Mouse (Mus musculus): ENCODE measurements around the gene Olfr1112. TPM values are rescaled to one million over a fixed set of nuclear protein-coding genes. Genes with fewer than 3 reads are reported as not detected.

Olfr1112 gene
- not detected for polyA plus RNA-seq (2017; shearing (Covaris generic))

DNA sequence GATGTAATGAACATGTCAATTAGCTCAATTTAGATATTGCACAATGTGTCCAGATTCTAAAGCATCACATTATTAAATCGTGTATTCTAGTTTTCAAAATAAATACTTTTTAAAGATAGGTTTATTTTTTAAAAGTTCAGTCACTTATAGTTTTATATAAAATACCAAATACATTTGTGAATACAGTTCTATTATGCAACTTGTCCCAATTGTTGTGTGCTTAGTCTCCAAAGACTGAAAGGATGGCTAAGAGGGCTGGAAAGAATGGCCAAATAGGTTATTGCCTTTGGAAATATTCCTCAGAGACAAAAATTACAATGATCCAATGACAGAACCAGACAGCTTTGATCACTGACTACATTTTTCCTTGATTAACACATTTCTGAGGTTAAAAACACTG, at the start of gene Olfr1112:
Gene Olfr1112 (plus strand): TSS at position 301 of the 400 bp plus-strand sequence.

DNA sequence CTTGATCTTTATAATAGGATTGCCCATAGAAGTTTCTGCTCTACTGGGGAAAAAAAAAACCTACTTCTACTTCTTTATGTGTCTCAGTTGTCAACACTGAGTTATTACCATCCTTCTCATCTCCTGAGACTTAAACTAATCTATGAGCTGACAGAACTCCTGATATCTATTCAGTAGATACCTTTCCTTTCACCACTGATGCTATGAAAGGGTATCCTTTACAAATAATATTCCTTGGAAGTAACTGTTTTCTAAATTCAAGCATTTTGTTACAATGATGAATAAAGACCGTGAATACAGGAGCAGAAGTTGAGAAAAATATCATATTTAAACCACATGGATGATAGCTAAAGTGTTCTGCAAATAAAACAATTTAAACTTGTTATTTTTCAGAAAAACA, 47.4 kb upstream of the Olfr1112 start, which contains the start of gene Olfr1110:
Gene Olfr1110 (minus strand): TSS at position 101 of the 400 bp plus-strand sequence.

DNA sequence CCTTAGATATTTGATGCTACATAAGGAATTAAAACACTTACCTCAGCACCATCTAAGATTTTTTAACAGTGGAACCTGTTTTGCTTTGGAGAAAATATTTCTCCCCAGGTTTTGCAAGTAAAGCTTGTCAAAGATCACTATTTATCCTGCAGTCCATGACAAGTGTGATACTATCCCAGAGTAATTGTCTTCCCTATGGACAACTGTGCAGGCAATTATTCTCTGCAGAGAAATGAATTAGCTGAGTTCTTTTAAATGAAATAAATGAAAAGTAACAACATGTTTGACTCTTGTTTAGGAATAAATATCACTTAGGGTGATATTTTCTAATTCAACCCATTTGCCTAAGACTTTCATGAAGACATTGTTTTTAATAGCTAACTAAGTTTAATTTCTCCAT, 35.1 kb upstream of the Olfr1112 start, which contains the start of gene Olfr1111:
Gene Olfr1111 (minus strand): TSS at position 101 of the 400 bp plus-strand sequence.

DNA sequence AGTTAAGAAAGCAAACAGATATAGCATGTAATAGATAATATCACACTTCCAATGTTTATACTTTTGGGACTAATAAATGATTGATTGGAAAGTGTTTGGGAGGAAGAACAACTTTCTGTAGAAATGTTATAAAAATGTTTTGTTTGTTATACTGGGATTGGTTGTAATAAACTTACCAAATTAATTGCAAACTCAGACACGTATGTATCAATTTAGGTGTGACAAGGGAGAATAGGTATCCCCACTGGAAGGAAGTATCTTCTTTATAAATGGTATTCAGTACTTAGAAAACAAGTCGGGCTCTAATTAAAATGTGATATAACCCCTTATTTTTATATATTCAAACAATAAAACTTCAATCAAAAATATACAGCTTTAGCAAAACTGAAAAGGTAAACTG, 21.1 kb downstream of the Olfr1112 start, which contains the start of gene Olfr1113:
Gene Olfr1113 (plus strand): TSS at position 301 of the 400 bp plus-strand sequence.

Other genes starting within 250 kb of the Olfr1112 start
- not detected for gene Olfr1099, start 227.1 kb upstream of the Olfr1112 start, polyA plus RNA-seq (2017; shearing (Covaris generic))
- gene Olfr1100, start 207.8 kb upstream of the Olfr1112 start, polyA plus RNA-seq (2017; shearing (Covaris generic)): not detected
- not detected for gene Olfr1101, start 196.6 kb upstream of the Olfr1112 start, polyA plus RNA-seq (2017; shearing (Covaris generic))
- not detected for gene Olfr1102, start 189.4 kb upstream of the Olfr1112 start, polyA plus RNA-seq (2017; shearing (Covaris generic))
- gene Olfr1104, start 160.7 kb upstream of the Olfr1112 start, polyA plus RNA-seq (2017; shearing (Covaris generic)): not detected
- not detected for gene Olfr1105, start 151.3 kb upstream of the Olfr1112 start, polyA plus RNA-seq (2017; shearing (Covaris generic))
- gene Olfr1106, start 135.5 kb upstream of the Olfr1112 start, polyA plus RNA-seq (2017; shearing (Covaris generic)): not detected
- not detected for gene Olfr1107, start 112.0 kb upstream of the Olfr1112 start, polyA plus RNA-seq (2017; shearing (Covaris generic))
- gene Olfr1109, start 91.8 kb upstream of the Olfr1112 start, polyA plus RNA-seq (2017; shearing (Covaris generic)): not detected
- gene Olfr259, start 73.2 kb upstream of the Olfr1112 start, polyA plus RNA-seq (2017; shearing (Covaris generic)): not detected
- gene Olfr1110, start 47.5 kb upstream of the Olfr1112 start, polyA plus RNA-seq (2017; shearing (Covaris generic)): not detected
- not detected for gene Olfr1111, start 35.2 kb upstream of the Olfr1112 start, polyA plus RNA-seq (2017; shearing (Covaris generic))
- not detected for gene Olfr1113, start 21.2 kb downstream of the Olfr1112 start, polyA plus RNA-seq (2017; shearing (Covaris generic))
- gene Olfr1115, start 60.2 kb downstream of the Olfr1112 start, polyA plus RNA-seq (2017; shearing (Covaris generic)): not detected
- gene Olfr1116, start 79.7 kb downstream of the Olfr1112 start, polyA plus RNA-seq (2017; shearing (Covaris generic)): 0.02 TPM
- gene Olfr1118, start 119.8 kb downstream of the Olfr1112 start, polyA plus RNA-seq (2017; shearing (Covaris generic)): not detected
- gene Olfr1120, start 167.0 kb downstream of the Olfr1112 start, polyA plus RNA-seq (2017; shearing (Covaris generic)): not detected
- gene Olfr1121, start 182.1 kb downstream of the Olfr1112 start, polyA plus RNA-seq (2017; shearing (Covaris generic)): not detected
- gene Olfr1122, start 198.1 kb downstream of the Olfr1112 start, polyA plus RNA-seq (2017; shearing (Covaris generic)): not detected
- not detected for gene Olfr1123, start 228.8 kb downstream of the Olfr1112 start, polyA plus RNA-seq (2017; shearing (Covaris generic))
- not detected for gene Olfr1124, start 242.5 kb downstream of the Olfr1112 start, polyA plus RNA-seq (2017; shearing (Covaris generic))